Mouse (Mus musculus) megakaryocyte, embryonic 14.5 days (primary cell): ENCODE results near the gene Auts2. TPM values are rescaled to one million over a fixed set of nuclear protein-coding genes. Genes with fewer than 3 reads are reported as not detected.

ENCODE experiments used
- H3K27me3 ChIP-seq: replicated peaks from 2 replicates; pipeline ENCODE3; 2012; ENCODE audit warnings: inconsistent platforms
- H3K36me3 ChIP-seq: replicated peaks from 2 replicates; pipeline ENCODE3; 2012; ENCODE audit warnings: low read length, inconsistent platforms, mixed read lengths
- H3K4me1 ChIP-seq: 2 replicates; pipeline ENCODE4 v1.6.1; 2012; ENCODE audit warnings: inconsistent platforms
- H3K4me3 ChIP-seq: replicated peaks from 2 replicates; pipeline ENCODE3; 2012; ENCODE audit warnings: moderate library complexity, mild to moderate bottlenecking, inconsistent platforms
- H3K9me3 ChIP-seq: 2 replicates; pipeline ENCODE4 v1.6.1; 2012; ENCODE audit warnings: inconsistent platforms
- FLI1 ChIP-seq: IDR thresholded peaks from 2 replicates; pipeline ENCODE4 v1.6.1; 2012; ENCODE audit warnings: low read length, inconsistent platforms, mixed read lengths
- GATA1 ChIP-seq: IDR thresholded peaks from 3 replicates; pipeline ENCODE4 v1.6.1; 2012; ENCODE audit warnings: mixed read lengths, low read length, inconsistent platforms, borderline replicate concordance
- polyA plus RNA-seq: library from polyadenylated mRNA; stranded (reverse); fragments of >175 nt; gene quantifications from 2 replicates; pipeline ENCODE4 v1.2.3, GENCODE M21; 2012; ENCODE audit warnings: low replicate concordance; ENCODE audit not compliant: insufficient read depth

Auts2 gene
- polyA plus RNA-seq, 1 experiment: 4.0 TPM

GRCm38 (mm10) chr5:131496517-131497216 is 1046.5 kb downstream of the Auts2 start:
- no peak for TF ChIP-seq FLI1
- TF ChIP-seq GATA1: no peak
- no peaks in the 10 kb centered on the region for H3K36me3 ChIP-seq
- no peaks in the 10 kb centered on the region for H3K4me1 ChIP-seq
- no peaks in the 10 kb centered on the region for H3K27me3 ChIP-seq
- H3K4me3 ChIP-seq: no peak overlapping the region
- peaks cover 47% of the 10 kb centered on the region for H3K9me3 ChIP-seq

DNA sequence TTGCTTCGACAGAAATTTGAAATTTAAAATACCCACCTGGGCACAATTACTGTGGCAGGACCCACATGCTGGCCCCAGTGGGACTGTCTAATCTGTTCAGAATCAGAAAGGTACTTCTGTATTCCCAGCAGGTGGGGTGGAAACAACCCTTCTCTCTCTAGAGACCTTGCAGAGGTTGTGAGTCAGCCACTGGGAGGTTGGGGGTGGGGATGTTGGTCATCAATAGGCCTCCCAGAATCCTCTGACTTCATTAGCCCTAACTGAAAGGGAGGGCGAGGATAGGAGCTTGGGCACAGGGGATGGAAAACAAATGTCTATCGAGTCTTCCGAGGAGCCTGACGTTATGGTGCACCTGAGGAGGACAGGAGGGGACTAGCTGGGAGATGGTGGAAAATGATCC is 1048.6 kb downstream of the Auts2 start:
- Histone ChIP-seq H3K27me3 (no peaks in the 10 kb centered on the region), H3K9me3 (peaks cover 49% of the 10 kb centered on the region), H3K36me3 (no peaks in the 10 kb centered on the region), H3K4me1 (no peaks in the 10 kb centered on the region), H3K4me3 (no peak overlapping the region)
- TF ChIP-seq FLI1 (no peak), GATA1 (no peak)

DNA sequence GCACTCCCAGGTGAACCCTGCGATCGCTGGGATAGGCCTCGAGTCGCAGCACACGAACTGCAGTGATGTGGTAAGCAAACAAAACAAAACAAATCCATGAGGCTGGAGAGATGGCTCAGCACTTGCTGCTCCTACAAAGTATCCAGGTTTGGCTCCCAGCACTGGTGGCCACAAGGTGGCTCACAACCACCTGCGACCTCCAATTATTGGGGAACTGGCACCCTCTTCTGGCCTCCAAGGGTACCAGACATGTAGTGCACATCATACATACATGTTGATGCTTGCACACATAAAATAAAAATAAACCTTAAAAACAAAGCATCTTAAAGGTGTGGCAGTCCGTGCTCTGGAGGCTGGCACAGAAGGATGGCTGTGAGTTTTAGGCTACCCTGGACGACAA is 1050.6 kb downstream of the Auts2 start:
- peaks cover 48% of the 10 kb centered on the region for H3K9me3 ChIP-seq
- H3K4me3 ChIP-seq: no peak overlapping the region
- TF ChIP-seq GATA1 (no peak), FLI1 (no peak)
- no peaks in the 10 kb centered on the region for H3K27me3 ChIP-seq
- no peaks in the 10 kb centered on the region for H3K4me1 ChIP-seq
- H3K36me3 ChIP-seq: no peaks in the 10 kb centered on the region

DNA sequence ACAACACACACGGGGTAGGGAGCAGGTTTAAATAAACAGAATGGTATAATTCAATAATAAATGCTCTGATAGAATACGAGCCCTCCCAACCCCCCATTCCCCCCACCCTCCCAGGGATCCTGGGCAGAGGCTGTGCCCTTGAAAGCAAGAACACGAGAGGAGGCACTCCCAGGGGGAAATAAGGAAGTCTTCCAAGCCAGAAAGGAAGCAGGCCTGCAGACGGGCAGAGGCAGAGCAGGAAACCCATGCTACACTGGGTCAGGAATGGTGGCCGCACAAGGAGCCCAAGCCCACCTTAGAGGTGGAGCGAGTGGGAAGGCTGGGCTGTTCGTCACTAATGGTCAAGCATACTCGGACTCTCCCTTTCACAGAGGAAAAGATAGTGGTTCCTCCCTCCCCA is 1051.3 kb downstream of the Auts2 start:
- H3K36me3 ChIP-seq: no peaks in the 10 kb centered on the region
- no peak overlapping the region for H3K4me3 ChIP-seq
- H3K27me3 ChIP-seq: no peaks in the 10 kb centered on the region
- H3K4me1 ChIP-seq: no peaks in the 10 kb centered on the region; the same call in 1 of the 2 replicates
- H3K9me3 ChIP-seq: peaks cover 49% of the 10 kb centered on the region
- TF ChIP-seq FLI1: no peak
- TF ChIP-seq GATA1: no peak

- TF ChIP-seq GATA1 (no peak), FLI1 (no peak)
- Histone ChIP-seq H3K27me3 (no peaks in the 10 kb centered on the region), H3K36me3 (no peaks in the 10 kb centered on the region), H3K4me3 (no peak overlapping the region), H3K9me3 (peaks cover 55% of the 10 kb centered on the region), H3K4me1 (peaks cover 3% of the 10 kb centered on the region; the same call in 1 of the 2 replicates)
Observed at GRCm38 (mm10) chr5:131490811-131491210, 1052.3 kb downstream of the Auts2 start.

GRCm38 (mm10) chr5:131489846-131490245 is 1053.3 kb downstream of the Auts2 start:
- Histone ChIP-seq H3K4me3 (peak overlapping the region; percentile 50), H3K36me3 (no peaks in the 10 kb centered on the region), H3K27me3 (no peaks in the 10 kb centered on the region), H3K4me1 (peaks cover 3% of the 10 kb centered on the region; the same call in 1 of the 2 replicates), H3K9me3 (peaks cover 62% of the 10 kb centered on the region)
- TF ChIP-seq GATA1 (no peak), FLI1 (no peak)

DNA sequence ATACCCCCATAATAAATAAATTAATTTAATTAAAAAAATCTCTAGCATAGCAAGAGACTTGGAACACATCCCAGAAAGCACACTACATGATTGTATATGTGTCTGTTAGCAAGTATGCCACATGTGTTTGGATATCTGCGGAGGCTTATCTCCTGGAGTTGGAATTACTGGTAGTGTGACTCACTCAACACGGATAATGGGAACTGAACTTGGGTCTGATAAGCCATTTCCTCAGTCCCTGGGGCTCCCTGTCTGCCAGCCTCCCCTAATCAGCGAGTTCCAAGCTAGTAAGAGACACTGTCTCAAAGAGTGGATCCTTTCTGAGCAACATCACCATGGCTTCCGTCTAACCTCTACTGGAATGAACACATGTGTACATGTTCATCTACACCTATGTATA is 1056.6 kb downstream of the Auts2 start:
- H3K4me3 ChIP-seq: no peak overlapping the region
- no peaks in the 10 kb centered on the region for H3K36me3 ChIP-seq
- H3K9me3 ChIP-seq: peaks cover 61% of the 10 kb centered on the region
- TF ChIP-seq GATA1: no peak
- H3K27me3 ChIP-seq: no peaks in the 10 kb centered on the region
- peaks cover 3% of the 10 kb centered on the region; the same call in 1 of the 2 replicates for H3K4me1 ChIP-seq

DNA sequence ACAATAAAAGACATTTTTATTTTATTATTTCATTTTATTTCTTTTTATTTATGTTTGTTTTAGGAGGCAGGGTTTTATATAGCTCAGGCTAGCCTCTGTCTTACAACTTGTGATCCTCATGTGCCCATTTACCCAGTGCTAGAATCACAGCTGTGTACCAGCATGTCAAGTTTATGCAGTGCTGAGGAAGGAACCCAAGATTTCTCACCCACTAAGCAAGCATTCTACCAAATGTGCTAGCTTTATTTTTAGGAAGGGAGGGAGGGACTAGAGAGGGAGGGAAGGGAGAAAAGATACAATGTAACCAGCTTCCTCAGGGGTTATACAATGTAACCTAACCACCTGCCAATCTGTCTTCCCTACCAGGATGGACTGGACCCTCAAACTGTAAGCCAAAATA is 1067.9 kb downstream of the Auts2 start:
- Histone ChIP-seq H3K4me3 (no peak overlapping the region), H3K36me3 (peaks cover 18% of the 10 kb centered on the region), H3K27me3 (no peaks in the 10 kb centered on the region), H3K4me1 (no peaks in the 10 kb centered on the region), H3K9me3 (peaks cover 55% of the 10 kb centered on the region)
- TF ChIP-seq GATA1 (no peak), FLI1 (no peak)

DNA sequence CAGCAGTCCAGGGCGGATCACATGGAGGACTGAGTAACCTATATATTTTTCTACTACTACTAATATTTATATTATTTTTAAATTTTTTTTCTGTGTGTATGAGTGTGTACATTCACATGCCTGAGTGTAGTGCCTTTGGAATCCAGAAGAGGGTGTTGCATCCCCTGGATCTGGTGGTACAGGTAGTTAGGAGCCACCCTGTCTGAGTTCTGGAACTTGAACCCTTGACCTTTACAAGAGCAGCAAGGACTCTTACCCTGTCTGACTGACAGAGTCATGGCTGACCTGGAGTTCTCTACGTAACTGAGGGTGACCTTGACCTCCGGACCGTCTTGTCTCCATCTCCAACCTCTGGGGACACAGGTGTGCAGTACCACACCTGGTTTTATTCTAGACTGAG is 1074.5 kb downstream of the Auts2 start:
- no peak overlapping the region for H3K4me3 ChIP-seq
- no peaks in the 10 kb centered on the region for H3K4me1 ChIP-seq
- no peaks in the 10 kb centered on the region for H3K27me3 ChIP-seq
- peaks cover 9% of the 10 kb centered on the region for H3K36me3 ChIP-seq
- TF ChIP-seq GATA1: no peak
- no peak for TF ChIP-seq FLI1
- peaks cover 38% of the 10 kb centered on the region for H3K9me3 ChIP-seq

DNA sequence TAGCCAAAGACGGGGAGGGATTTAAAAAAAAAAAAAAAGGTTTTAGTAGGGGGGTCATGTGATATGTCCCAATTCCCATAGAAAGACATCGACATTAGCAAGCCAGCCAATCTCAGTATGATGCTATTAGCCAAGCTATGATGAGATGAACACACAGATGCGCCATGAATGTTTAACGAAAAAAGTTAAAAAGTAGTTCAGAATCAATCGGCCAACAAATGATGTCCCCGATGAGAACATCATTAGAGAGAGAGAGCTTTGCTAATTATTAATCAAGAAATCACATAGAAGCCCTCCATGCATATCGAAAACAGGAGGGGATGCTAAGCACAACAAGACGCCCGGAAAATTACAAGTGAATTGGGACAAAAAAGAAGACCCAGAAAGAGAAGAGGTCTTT is 1077.0 kb downstream of the Auts2 start:
- H3K36me3 ChIP-seq: peaks cover 2% of the 10 kb centered on the region
- H3K4me1 ChIP-seq: no peaks in the 10 kb centered on the region
- TF ChIP-seq FLI1: no peak
- TF ChIP-seq GATA1: no peak
- no peak overlapping the region for H3K4me3 ChIP-seq
- no peaks in the 10 kb centered on the region for H3K27me3 ChIP-seq
- peaks cover 33% of the 10 kb centered on the region for H3K9me3 ChIP-seq
